Mouse (Mus musculus): Measurements from ENCODE around the gene Eipr1.

DNA sequence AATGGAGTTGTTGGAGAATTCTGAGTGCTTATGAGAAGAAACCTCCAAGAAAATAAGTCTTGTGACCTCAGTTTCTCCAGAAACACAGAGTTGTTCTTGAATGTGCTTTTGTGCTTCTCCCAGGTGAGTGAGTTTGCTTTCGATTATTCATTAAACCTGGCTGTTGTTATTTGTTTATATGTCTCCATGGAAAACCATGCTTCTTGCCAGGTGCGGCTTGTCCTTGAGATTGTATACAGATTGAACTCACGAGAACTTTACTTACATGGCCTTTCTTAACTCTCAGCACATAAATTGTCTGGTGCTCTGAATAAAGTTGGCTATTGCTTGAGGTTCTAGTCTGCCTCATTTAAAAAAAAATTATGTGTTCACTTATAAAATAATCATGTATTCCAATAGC, 150.5 kb downstream of the Eipr1 start:
- no peak for TF ChIP-seq POLR2A (IDR thresholded peaks at IDR 0.05; ENCODE audit: borderline replicate concordance, extremely low read depth, low read depth, low read length)
- TF ChIP-seq CTCF (IDR thresholded peaks at IDR 0.05; ENCODE audit: insufficient read depth, low read length) = no peak
